Comparison of ENCODE assay signal across 8 mouse cellular contexts in the genomic region with DNA sequence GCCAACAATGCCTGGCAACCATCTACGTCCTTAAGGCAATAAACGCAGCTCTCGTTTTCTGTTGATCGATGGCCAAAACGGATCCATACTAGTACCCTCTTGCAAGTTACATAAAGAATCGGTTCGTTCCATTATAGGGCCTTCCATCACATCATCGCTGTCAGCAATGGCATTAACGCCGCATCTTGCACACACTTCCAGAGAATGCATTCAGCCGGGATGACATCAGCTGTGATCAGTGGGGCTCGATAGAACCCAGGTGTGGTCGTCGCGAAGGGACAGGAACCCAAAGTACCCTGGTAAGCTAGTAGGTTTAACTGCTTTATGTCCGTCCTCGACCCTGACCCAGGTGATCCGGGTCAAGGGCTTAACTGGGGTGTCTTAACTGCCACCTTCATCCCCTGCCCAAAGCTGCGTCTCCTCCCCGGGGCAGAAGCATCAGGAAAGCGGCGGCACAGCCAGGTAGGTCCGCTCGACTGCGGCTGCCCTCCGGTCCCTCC. TPM values are rescaled to one million over a fixed set of nuclear protein-coding genes. Genes with fewer than 3 reads are reported as not detected.
DNase-seq lines count a peak whose midpoint lies in the region; ATAC-seq and TF ChIP-seq lines count a peak whose summit lies in the region.

No protein-coding gene starts in this region.

- TF ChIP-seq CTCF in spleen, adult 2 months (IDR thresholded peaks at IDR 0.05; ENCODE audit: extremely low read depth, insufficient read depth, insufficient read length, insufficient replicate concordance), result no peak

- H3K4me2 ChIP-seq in hindbrain, embryonic 12.5 days (replicated peaks), result peak overlapping the region; percentile 57
- H3K4me2 ChIP-seq in liver, embryonic 16.5 days (ENCODE audit: low read depth, low read length), result peak overlapping the region; percentile 32

- peaks cover 31% of the 10 kb centered on the region for H3K36me3 ChIP-seq in hindbrain, embryonic 12.5 days
- H3K36me3 ChIP-seq in liver, embryonic 16.5 days (ENCODE audit: control insufficient read depth, insufficient read depth), result peaks cover 34% of the 10 kb centered on the region
- H3K36me3 ChIP-seq in spleen, adult 2 months (ENCODE audit: control insufficient read depth, insufficient read depth, low read length), result peaks cover 17% of the 10 kb centered on the region

- WGBS in hindbrain, embryonic 12.5 days, result under 1% methylated on average over 26 of the region's 26 CpGs
- WGBS in liver, embryonic 16.5 days (ENCODE audit: insufficient replicate concordance), result under 1% methylated on average over 26 of the region's 26 CpGs
- WGBS in spleen, adult 2 months, result under 1% methylated on average over 26 of the region's 26 CpGs

- peak; percentile 53 for ATAC-seq in hindbrain, embryonic 12.5 days (ENCODE audit: low FRiP score)
- peak; percentile 25 for ATAC-seq in liver, embryonic 16.5 days (ENCODE audit: low read depth)

- no peaks in the 10 kb centered on the region for H3K9me3 ChIP-seq in hindbrain, embryonic 12.5 days (replicated peaks)
- H3K9me3 ChIP-seq in liver, embryonic 16.5 days (replicated peaks; ENCODE audit: control insufficient read depth, low read length), result no peaks in the 10 kb centered on the region

- peak; percentile 22 for DNase-seq in layer of hippocampus, adult 9-11 months
- no peak for DNase-seq in layer of hippocampus, postnatal 10 days (ENCODE audit: low spot score in 2 of 2)
- peak; percentile 69 for DNase-seq in MN1 (ENCODE audit: low spot score)
- peak; percentile 50 for DNase-seq in embryo, embryonic 11 days
- no peak for DNase-seq in spleen, adult 2 months (ENCODE audit: low read depth in 1 of 2, low spot score in 2 of 2)
- DNase-seq in adrenal gland, adult 8-10 months, result no peak

- no peaks in the 10 kb centered on the region for H3K27me3 ChIP-seq in hindbrain, embryonic 12.5 days
- no peaks in the 10 kb centered on the region for H3K27me3 ChIP-seq in liver, embryonic 16.5 days (ENCODE audit: control insufficient read depth, insufficient read depth, low read depth, low read length)
- H3K27me3 ChIP-seq in spleen, adult 2 months (ENCODE audit: control insufficient read depth, insufficient read depth, low read length), result no peaks in the 10 kb centered on the region

- peak overlapping the region; percentile 78 for H3K4me3 ChIP-seq in hindbrain, embryonic 12.5 days
- peak overlapping the region; percentile 96 for H3K4me3 ChIP-seq in liver, embryonic 16.5 days (ENCODE audit: low read depth, low read length)
- H3K4me3 ChIP-seq in spleen, adult 2 months (ENCODE audit: extremely low read depth, insufficient read depth, insufficient read length), result peak overlapping the region; percentile 86

- H3K9ac ChIP-seq in hindbrain, embryonic 12.5 days, result peak overlapping the region; percentile 83
- H3K9ac ChIP-seq in liver, embryonic 16.5 days (ENCODE audit: low read depth, low read length), result peak overlapping the region; percentile 98

- no peak for TF ChIP-seq POLR2A in spleen, adult 2 months (IDR thresholded peaks at IDR 0.05; ENCODE audit: low read depth, low read length)

- peak overlapping the region; percentile 83 for H3K27ac ChIP-seq in hindbrain, embryonic 12.5 days
- peak overlapping the region; percentile 93 for H3K27ac ChIP-seq in liver, embryonic 16.5 days (ENCODE audit: low read length)
- H3K27ac ChIP-seq in spleen, adult 2 months (ENCODE audit: insufficient read depth, low read length), result peak overlapping the region; percentile 80

- H3K4me1 ChIP-seq in hindbrain, embryonic 12.5 days, result peaks cover 10% of the 10 kb centered on the region
- H3K4me1 ChIP-seq in liver, embryonic 16.5 days (ENCODE audit: control insufficient read depth, low read depth, low read length), result peaks cover 33% of the 10 kb centered on the region
- peaks cover 9% of the 10 kb centered on the region; the same call in 1 of the 2 replicates for H3K4me1 ChIP-seq in spleen, adult 2 months (ENCODE audit: control insufficient read depth, insufficient read depth, insufficient read length)

RNA-seq across cellular contexts. Expression of a gene that starts 0.6 kb away (rescaled TPM):
- 10 to 100 TPM; 47.2 to 47.7 TPM for total RNA-seq in layer of hippocampus, postnatal 10 days (2021)
- 340 and 349 TPM in 2 replicates for polyA plus RNA-seq in hindbrain, embryonic 12.5 days (2016; fragmentation: Nextera tagmentation; extraction: Ambion mirVana)
- polyA plus RNA-seq in liver, embryonic 16.5 days (2015; fragmentation: Nextera tagmentation; extraction: Ambion mirVana), result 216 and 237 TPM in 2 replicates
- polyA plus RNA-seq in spleen, adult 2 months (2012; rRNA removed), result 16.0 and 16.1 TPM in 2 replicates
- 10 to 100 TPM; 20.7 to 37.7 (median 28.8) TPM for total RNA-seq in adrenal gland, adult 8-10 months (2022)

RNA-seq across cellular contexts. Expression of a gene that starts 26.8 kb away (rescaled TPM):
- total RNA-seq in layer of hippocampus, postnatal 10 days (2021), result 1 to 10 TPM; 3.0 to 3.9 TPM
- 4.3 and 4.5 TPM in 2 replicates for polyA plus RNA-seq in hindbrain, embryonic 12.5 days (2016; fragmentation: Nextera tagmentation; extraction: Ambion mirVana)
- polyA plus RNA-seq in liver, embryonic 16.5 days (2015; fragmentation: Nextera tagmentation; extraction: Ambion mirVana), result 2.2 TPM in 2 replicates
- 0.91 and 1.8 TPM in 2 replicates for polyA plus RNA-seq in spleen, adult 2 months (2012; rRNA removed)
- 1 to 10 TPM; 2.2 to 3.7 (median 3.0) TPM for total RNA-seq in adrenal gland, adult 8-10 months (2022)

Comparison
In these comparisons a context has a peak if more than half of its experiments do, and no peak if none do; other contexts are left out.
1. DNase-seq: peak in layer of hippocampus, adult 9-11 months (single experiment), MN1 (single experiment) and embryo, embryonic 11 days (single experiment); none in layer of hippocampus, postnatal 10 days (0 of 2), spleen, adult 2 months (0 of 2) and adrenal gland, adult 8-10 months (single experiment).
2. RNA of a gene that starts 0.6 kb away (polyA plus RNA-seq): 340 to 349 TPM in hindbrain, embryonic 12.5 days and 216 to 237 TPM in liver, embryonic 16.5 days; 16.0 to 16.1 TPM in spleen, adult 2 months; every median in the first group is over 10 times any median in the second.
3. Peak in every context shown above with its lines, with median percentiles within 50 percentile points of each other: H3K27ac ChIP-seq and H3K4me3 ChIP-seq.